Mouse (Mus musculus) layer of hippocampus, adult 9-11 months (tissue): ENCODE measurements around the gene Dusp16.
"Not testable (repeated sequence)": the region's sequence is repeated elsewhere in the genome, so short reads cannot be mapped to it uniquely, and the experiment has no call there.

ENCODE experiments used
- DNase-seq: peaks from one replicate; pipeline ENCODE4 v3.0.0; 2022

The Dusp16 gene

DNA sequence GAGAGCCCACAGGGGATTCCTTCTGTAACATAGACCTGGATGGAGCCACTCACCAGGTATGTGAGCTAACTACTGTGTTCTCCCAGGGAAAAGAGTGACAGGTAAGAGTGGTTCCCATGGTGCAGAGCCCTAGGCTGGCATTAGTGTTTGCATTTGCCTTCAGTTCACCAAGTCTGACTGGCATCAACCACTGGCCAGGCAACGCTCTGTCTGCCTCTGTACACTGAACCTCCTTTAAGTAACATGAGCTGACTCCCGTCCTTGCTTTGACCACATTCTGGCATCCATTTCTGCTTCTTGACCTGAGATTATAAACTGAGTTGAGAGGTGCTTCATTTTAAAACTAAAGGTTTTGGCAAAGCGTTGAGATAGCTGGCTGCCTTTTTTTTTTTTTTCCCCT is 96.8 kb downstream of the Dusp16 start:
- no peak for DNase-seq

DNA sequence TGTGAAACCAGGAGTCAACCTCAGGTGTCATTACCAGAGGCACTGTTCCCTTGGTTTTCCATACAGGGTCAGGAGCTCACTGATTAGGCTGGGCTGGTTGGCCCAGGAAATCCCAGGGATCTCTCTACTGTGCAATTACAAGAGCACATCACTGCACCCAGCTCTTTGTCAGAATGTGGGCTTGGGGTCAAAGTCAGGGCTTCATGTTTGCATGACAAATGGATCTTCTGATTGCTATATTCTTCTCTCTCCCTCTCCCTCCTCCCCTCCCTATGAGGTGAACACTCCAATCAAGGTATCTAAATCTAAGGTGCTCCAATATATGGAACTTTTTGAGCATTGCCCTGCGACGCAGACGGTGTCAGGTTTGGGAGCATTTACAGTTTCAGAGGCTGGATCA is 97.4 kb downstream of the Dusp16 start:
- DNase-seq = no peak

DNA sequence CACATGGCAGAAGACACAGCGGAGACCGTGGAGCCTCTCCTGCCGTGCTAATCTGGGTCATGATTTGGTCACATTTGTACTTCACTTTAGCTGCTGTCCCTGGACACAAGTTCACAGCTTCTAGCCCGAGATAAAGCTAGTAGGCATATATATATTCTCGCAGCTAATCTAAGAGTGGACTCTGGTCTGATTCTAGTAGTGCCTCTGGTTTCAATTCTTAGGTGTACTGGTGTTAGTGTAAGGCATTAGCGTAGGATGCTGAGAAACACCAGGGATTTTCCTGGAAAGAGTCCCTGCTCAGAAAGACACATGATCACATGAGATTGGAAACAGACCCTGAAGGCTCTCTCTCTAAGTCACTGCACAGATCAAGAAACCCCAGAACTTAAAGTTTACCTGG is 97.9 kb downstream of the Dusp16 start:
- no peak for DNase-seq

DNA sequence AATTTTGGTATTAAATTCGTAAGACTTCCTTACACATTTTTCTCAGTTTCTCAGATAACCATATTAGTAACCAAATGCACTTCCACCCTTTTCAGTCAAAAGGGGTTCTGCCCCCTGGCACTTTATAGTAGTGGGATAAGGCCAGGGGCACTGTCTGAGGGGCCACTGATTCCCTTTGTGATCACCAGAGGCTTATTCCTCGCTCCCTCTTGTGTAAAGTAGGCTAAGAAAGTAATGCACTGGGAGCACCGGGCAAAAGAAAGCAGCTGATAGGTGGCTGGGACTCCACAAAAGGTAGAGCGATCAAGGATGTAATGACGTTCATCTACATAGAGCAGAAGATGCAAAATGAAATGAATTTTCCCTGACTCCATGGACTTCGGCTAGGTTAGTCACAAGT is 106.9 kb downstream of the Dusp16 start:
- no peak for DNase-seq

DNA sequence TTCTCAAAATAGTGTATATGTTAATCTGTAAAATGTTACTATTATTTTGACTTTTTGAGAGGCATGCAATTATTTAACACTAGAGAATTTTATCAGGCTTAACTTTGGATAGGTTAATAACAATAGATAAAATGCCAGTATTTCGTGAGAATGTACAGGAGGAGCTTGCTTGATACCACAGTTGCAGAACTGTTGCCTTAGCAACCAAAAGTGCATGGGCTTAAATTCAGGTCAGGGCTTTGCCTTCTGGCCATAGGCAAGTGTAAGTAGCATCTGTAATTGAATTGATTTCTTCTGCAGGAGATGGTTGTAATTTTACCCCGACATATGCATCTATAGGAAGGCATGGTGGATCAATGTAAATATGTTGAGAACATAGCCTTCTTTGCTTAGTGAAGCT is 107.4 kb downstream of the Dusp16 start:
- DNase-seq = no peak

DNA sequence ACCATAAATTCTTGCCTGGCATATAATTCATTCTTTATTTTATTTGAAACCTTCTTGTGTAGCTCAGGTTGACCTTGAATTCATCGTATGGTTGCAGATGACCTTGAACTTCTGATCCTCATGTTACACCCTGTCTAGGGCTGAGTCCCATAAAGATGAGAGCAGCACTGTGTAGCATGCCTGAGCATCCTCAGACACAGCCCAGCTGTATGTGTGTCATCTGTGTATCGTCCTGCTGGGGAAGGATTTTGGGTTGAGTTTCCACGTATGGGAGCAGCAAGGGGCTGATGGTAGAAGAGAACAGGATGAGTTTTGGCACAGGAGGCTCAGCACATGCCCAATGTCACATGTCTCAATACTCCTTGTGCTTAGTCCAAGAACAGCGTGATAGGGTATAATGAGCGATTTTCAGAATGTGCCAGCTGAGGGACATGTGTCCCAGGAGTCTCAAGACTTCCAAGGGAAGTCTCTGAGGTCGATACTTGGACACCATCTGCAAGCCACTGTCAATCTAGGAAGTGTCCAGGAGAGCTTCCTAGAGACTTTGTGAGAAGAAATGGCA is 108.0 kb downstream of the Dusp16 start:
- no peak for DNase-seq

DNA sequence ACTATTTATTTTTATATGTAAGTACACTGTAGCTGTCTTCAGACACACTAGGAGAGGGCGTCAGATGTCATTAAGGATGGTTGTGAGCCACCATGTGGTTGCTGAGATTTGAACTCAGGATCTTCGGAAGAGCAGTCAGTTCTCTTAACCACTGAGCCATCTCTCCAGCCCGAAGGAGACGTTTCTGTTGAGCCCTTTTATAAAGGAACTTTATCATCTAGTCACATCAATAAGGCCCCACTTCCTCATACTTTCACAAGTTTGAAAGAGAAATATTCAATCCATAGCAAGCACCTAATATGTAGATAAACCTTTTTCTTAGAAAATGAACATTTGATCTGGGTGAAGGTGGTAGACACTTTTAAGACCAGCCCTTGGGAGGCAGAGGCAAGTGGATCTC is 113.1 kb downstream of the Dusp16 start:
- not testable (repeated sequence) for DNase-seq

DNA sequence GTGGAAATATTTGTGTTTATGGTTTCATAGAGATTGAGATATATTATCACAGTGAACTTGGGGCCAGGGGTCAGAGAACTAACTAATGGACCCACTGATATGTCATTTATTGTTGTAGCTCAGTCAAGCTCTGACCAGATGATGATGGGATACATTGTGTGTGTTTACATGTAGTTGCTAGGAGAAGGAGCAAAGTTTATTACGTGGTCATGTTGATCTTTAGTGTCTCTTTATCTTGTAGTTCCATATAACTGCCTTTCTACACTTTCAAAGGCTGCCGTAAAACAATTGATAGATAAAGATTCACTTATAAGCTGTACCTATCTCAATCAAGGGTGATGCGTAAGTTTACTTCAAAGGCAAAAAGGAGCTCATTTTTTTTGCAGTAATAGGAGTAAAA is 114.4 kb downstream of the Dusp16 start:
- no peak for DNase-seq

DNA sequence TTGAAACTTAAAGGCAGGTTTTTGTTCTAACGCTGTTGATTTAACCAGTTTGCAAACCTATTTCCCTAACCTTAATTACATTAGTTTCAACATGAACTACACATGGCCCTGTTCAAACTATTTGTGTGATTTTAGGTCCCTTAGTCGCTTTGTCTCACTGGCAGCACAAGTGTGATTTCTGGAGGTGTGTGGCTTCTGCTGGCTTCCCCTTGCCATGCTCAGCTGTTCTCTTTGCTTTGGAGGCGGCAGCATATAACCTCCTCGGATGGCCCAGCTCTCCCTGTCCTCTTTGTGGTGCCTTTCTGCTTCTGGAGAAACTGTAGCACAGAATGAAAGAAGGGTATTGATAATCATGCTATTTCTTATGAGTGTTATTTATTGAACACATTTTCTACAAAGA is 114.9 kb downstream of the Dusp16 start:
- peak; percentile 16 for DNase-seq

DNA sequence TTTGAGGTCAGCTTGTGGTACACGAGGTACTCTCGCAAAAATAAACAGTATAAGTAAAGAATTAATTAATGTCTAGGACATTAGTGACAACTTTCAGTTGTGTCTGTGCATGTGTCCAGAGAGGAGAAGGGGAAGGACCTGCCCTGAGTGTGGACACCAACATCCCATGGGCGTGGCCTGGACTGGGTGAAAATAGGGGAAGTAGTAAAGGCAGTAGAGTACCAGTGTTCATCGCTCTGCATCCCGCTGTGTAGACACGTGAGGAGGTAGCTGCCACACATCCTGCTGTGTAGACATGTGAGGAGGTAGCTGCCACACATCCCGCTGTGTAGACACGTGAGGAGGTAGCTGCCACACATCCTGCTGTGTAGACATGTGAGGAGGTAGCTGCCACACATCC is 118.7 kb downstream of the Dusp16 start:
- DNase-seq = not testable (repeated sequence)

DNA sequence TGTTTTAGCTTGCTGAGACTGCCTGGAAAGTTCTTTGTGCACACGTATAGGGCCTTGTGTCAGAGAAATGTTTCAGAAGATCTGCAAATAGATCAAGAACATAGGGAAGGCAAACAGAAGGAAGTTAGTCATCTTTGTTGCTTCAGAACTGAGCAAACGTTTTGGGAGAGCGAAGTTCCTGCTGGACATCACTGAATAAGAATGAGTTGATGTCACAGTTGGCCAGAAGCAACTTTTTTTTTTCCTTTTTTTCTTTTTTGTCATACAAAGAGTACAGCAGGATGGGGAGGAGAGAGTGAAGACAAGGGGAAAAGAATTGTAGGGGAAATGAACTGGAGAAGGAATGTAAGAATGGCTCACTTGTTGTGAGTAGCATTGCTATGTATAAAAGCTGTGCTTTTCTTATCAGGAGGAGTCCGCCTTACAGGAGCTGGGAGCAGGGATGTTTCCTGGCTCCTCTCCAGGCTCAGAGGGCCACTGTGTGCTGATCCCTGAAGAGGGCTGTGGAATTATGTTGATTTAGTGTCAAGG is 121.5 kb downstream of the Dusp16 start:
- DNase-seq = no peak

DNA sequence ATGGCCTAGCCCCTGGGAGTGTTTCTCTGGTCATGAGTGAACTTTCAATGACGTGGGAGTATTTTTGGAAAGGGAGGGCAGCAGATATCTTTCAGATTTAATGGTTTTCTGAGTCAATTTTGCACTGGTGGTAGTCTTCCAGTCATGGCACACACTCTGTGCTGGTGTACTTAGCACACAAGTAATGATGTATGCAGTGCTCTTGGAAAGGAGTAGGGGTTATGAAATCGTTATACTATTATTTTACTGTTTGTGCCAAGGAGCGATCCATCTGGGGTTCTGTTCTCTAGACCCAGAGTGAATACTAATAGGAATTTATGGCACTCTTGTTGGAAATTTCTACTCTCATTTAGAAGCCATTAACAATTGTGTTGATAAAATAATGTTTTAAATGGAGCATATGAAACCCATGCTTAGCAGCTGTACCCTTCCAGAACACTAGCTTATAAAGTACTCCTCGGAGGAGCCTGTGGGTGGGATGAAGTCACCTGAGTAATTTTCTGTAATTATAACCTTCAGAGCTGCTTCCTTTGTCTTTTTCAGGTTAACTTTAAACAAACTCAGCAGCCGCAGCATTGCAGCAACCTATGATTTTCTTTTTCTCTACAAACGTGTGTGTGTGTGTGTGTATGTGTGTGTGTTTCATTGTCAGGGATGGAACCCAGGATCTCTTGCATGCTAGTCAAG is 123.1 kb downstream of the Dusp16 start:
- DNase-seq = no peak

DNA sequence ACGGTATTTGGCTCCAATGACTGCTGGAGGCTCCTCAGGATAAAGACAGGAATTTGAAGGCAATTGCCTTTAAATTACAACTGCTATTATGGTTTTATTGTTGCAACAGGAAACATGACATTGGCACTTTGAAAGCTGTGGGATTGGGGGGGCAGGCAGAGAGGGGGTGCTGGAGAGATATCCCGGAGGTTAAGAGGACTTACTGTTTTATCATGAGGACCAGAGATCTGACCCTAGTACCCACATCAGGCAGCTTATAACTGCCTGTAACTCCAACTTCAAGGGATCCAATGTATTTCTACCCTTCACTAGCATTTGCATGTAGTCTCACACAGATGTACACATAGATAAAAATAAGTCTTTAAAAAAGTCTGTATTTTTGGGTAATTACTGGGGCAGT is 123.9 kb downstream of the Dusp16 start:
- no peak for DNase-seq

DNA sequence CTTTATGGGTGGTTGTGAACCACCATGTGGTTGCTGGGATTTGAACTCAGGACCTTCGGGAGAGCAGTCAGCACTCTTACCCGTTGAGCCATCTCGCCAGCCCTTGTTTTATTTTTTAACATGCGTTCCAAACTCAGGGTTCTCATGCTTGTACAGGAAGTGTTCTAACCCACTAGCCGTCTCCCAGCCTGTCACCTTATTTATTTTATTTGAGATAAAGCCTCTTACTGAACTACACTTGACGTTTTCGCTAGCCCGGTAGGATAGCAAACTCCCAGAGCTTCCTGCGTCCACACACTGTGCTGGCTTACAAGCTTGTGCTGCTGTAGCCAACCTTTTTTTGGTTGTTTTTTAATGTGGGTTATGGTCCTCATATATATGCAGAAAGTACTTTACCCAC is 126.6 kb downstream of the Dusp16 start:
- DNase-seq = no peak
